Mouse (Mus musculus): ENCODE data around the gene Vmn2r83.
A peak's percentile ranks its signal among the peaks of the same experiment; 100 is the strongest.
"Not testable (repeated sequence)": the region's sequence is repeated elsewhere in the genome, so short reads cannot be mapped to it uniquely, and the experiment has no call there.

The Vmn2r83 gene

DNA sequence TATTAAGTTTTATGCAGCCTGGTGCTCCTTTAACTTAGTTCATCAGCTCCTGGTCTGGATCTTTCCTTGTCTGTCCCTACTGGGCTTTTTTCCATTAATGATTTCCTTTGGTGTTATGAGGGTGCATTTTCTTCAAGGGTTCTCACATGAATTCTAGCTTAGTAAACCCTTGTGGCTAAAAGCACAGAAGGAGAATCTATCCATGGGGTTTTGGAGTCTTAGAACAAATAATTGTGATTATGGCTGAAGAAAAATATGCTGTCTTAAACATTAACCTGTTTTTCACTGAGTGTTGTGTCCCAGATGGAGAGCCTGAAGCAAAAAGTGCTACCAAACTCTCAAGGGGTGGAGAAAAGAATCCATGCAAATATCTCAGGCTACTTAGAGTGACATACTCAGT, at the start of gene Vmn2r83:
Vmn2r83 (plus strand) TSS at position 301 of the 400 bp plus-strand sequence.
- DNase-seq (ENCODE audit: low spot score): no peak

DNA sequence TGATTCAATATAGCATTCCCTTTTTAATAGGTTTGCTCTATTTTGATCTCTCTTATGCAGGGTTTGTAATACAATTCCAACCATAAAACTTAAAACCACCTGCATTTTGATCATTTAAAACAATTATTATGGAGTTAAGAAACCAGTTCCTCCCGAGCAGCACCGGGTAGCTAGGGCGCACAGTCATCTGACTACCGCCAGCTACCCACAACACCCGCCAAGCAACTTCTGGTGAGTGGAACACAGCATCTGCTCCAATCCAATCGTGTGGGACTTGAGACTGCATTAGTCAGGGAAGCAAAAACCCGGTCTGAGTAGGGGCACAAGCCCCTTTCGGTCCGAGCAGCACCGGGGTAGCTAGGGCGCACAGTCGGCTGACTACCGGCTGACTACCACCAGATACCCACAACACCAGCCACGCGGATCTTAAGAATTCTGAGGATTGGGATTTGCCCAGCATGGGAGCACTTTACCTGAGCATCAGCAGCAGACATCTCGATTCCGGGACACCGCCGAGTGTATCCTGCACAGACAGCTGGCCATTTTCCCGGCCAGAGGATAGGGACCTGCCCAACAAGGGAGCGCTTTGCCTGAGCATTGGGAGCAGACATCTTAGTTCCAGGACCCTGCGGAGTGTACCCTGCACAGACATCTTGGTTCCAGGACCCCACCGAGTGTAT, 33.2 kb upstream of the Vmn2r83 start:
- not testable (repeated sequence) for DNase-seq (ENCODE audit: low spot score)

DNA sequence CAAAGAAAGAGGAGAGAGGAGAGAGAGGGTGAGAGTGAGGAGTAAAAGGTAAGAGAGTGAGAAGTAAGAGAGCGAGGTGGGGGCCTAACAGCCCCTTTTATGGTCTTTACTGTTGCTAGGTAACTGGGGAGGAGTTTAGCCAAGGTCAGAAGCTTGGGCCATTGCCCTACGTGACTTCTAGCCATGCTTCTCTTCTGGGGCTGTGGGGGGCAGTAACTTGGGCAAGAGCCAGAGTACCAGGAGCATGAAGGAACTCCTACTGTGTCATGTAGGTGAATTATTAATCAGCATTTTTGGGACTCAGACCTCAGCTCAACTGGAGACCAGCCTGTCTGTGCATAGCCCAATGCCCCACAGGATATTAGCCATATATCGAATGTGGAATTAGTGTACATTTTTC, 27.4 kb downstream of the Vmn2r83 start:
- no peak for DNase-seq (ENCODE audit: low spot score)

DNA sequence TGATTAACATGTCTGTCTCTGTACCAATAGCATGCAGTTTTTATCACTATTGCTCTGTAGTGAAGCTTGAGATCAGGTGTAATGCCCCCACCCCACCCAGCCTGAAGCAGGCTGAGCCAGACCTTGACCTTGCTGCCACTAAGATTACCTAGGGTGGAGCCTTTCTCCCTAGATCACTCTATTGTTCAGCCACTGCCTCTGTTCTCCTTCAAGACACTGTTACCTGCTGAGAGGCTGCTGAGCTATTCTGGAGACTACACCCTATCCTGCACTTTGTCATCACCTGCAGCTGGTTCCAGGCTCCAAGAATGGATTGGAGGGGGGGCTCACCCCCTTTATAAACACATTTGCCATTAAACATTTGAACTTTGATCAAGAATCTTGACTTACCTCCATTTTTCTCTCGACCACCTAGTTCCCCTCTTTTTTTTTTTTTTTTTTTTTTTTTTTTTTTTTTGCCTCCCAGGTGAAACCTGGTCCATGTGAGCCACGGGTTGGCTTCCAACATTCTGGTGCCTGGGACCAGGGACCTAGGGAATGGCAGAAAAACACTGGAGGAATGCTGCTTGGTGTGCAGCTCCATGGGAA, 28.3 kb downstream of the Vmn2r83 start:
- no peak for DNase-seq (ENCODE audit: low spot score)

DNA sequence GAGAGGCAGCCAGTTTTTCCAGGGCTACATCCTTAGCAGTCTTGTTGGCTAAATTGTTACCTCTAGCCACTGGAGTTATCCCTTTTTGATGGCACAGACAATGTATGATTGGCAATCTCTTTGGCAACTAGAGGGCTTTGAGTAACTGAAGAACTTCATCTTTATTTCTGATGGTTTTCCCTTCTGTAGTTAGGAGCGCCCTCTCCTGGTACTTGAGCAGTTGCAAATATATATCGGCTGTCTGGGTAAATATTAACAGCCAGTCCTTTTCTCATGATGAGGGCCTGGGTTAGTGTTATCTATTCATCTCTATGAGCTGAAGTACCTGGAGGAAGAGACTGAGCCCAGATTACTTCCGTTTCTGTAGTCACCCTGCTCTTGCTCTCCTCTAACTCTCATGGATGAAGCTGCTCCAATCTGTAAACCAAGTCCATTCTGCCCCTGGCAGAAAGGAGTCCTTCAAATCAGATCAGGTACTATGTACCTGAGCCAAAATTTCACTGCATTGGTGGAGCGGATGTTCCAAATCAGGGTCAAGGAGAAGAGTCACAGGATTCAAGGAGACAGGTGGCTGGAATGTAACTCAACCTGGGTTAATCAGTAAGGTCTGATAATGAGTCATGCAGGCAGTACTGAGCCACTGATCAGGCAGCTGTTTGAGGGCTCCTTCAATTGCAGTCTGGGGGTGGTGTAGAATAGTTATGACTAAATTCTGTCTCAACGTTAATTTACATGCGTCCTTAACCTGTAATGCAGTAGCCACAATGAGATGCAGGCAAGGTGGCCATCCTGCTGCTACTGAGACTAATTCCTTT, 34.5 kb downstream of the Vmn2r83 start:
- DNase-seq (ENCODE audit: low spot score): no peak

DNA sequence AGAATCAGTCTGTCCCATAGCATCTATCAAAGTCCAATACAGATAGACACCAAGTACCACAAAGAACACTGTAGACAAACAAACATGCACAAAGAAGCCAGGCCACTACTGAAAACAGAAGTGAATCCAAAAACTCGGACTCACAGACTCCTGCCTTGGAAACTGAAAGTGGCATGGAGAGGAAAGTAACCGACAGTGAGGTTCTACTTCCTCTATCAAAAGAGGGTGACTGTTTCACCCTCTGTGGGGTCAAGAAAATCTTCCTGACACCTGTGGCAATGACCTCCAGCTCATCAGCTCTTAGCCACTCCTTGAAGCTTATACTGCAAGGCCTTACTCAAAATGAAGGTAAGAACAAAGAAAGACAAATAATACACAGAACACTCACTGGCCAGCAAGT, 38.2 kb downstream of the Vmn2r83 start:
- DNase-seq (ENCODE audit: low spot score): no peak

DNA sequence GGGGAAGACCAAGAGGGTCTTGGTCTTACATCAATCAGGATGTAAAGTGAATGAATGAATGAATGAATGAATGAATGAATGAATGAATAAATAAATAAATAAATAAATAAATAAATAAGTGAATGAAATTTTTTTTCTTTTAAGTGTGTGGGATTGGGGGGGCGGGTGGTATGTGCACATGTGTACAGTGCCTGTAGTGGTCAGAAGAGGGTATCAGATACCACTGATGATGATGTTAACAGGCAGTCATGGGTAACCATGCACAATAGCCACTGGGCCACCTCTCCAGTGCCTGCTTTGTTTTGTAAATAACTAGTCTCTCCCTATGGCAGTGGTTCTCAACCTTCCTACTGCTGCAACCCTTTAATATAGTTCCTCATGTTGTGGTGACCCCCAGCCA, 55.9 kb downstream of the Vmn2r83 start:
- no peak for DNase-seq (ENCODE audit: low spot score)

DNA sequence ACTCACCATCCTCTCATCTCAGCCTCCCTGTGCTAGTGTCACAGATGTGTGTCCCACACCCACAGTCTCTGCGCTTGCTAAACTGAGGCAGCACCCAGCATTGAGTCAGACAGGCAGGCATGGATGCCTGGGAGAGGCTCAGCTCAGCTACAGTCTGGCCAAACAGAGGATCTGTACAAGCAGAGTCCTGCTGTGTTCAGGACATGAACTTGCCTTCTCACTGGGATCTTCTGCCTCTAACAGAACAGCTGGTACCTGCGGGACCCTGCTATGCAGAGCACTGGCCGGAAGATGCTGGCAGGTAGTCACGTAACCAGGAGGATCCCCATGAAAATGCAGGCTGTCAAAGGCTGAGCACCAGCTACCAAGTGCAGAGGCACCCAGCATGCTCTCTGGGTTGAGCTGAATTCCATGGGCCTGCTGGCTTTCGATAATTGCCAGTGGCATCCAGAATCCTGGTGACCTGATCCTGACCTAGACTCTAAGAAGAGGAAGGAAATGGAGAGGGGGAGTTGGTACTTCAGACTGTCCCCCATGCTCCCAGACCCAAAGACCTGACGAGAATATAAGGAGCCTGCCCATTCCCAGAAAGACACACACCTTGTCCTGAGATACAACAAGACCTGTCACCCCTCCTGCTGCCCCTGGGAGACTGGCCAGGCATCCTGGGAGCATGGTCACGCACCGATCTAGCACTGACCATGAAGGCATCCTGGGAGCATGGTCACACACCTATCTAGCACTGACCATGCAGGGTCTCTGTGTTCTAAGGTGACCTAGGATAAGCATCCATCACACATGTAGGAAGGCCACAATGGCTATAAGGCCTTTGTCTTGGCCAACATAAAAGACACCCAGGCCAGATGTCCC, 57.2 kb downstream of the Vmn2r83 start:
- DNase-seq (ENCODE audit: low spot score): peak; percentile 29

DNA sequence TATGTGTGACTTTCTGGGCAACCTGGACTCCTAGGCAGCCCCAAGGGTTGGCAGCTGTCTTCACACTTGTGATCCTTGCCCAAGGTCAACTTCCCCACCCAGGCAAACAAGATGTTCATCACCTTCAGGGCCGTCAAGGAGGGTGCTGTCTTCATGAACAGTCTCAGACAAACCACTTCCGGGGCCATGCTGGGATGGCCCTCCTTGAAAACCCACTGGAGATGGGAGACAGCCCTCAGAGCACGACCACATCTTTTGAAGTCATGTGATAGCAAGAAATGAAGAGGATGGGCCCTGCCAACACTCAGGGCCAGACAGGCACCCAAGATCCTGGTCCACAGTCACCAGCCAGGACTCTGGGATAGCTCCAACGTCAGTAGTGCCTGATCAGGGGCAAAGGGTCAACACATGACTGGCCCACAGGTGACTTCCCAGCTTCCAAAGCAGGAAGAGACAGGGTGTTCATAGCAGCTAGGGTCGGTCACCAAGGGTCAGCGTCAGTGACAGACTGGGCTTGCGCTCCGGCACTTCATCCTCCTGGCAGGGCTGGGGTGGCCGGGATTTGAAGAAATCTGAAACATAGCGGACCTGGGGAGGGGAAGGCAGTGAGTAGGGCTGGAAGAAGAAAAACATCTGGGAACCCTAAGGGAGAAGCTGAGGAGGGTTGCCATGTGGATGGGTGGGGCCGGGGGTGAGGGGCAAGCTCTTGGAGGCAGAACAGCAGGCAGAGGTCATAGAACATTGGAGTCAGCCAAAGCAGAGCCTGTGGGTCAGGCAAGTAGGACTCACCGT, 58.3 kb downstream of the Vmn2r83 start:
- peak; percentile 39 for DNase-seq (ENCODE audit: low spot score)

DNA sequence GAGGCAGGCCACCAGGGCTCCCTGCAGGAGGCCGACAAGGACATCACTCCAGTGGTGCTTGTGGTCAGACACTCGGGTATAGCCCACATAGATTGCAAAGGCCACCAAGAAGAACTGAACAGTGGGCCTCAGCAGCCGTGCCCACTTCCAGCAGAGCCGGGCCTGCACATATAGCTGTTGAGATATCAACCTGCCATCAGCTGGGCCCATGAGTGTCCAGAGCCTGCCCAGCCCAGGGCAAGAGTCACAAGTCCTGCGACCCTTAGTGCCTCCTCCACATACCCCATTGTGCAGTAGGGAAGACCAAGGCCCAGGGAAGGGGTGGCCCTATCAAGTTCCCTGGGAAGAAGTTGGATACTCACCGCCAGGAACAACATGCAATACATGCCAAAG, 58.9 kb downstream of the Vmn2r83 start:
- no peak for DNase-seq (ENCODE audit: low spot score)

DNA sequence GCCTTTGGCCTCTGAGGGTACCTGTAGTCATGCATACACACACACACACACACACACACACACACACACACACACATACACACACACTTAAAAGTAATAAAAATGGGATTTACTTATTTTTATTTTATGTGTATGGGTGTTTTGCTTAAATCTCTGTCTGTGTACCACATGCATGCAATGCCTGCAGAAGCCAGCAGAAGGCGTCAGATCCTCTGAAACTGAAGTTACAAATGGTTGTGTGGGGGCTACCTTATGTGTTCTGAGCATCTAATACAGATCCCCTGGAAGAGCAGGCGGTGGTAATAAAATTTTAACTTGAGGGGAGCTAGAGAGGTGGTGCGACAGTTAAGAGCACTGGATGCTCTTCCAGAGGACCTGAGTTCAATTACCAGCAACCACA, 59.5 kb downstream of the Vmn2r83 start:
- DNase-seq (ENCODE audit: low spot score): peak; percentile 28

DNA sequence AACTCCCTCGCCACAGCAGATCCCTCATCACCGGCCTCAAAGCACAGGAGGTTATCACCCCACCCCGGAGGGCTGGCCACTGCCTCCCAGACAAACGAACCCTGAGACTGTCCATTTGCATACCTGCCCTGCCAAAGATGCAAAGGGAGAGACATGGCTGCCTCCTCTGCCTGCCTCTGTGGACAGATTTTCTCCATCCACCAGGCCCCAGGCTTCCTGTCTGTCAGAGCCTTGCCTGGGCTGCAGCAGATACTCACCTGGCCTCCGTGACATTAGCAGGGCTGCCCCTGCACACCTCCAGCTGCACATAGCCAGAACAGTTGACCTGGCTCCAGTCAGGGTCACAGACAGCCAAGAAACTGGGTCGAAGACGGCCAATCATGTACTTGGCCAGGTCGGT, 61.7 kb downstream of the Vmn2r83 start:
- no peak for DNase-seq (ENCODE audit: low spot score)

DNA sequence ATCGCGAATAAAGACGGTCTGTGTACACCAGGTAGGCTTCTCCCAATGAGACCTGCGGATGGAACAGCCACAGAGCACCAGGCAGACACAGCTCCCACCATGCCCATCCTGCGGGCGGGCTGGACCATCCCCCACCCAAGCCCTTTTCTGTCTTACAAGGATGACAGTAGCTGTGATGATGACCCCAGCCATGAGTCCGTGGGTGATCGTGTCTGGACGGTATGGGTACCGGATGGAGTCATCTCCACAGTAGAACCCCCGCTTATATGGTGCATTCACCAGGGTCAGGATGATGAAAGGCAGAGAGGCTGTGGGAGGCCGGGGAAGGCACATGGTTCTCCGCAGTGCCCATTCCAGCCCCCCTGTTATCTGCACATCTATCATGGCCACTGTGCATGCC, 62.2 kb downstream of the Vmn2r83 start:
- DNase-seq (ENCODE audit: low spot score): no peak

DNA sequence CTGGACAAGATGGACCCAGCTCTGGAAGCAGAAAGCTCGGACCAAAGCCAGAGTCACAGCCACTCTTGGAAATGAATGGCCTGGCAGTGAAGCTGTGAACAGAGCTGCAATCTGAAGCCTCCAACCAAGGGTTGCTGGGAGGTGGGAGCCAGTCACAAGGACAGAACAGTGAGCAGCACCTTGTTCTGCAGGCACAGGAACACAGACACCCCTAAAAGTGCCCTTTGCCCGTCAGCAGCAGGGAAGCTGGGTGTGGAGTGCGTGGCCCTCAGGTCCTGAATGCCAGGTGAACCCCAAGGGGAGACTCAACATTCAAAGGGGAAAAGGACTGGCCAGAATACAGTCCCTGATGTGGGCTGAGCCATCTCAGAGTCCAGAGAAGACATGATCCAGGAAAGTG, 63.1 kb downstream of the Vmn2r83 start:
- no peak for DNase-seq (ENCODE audit: low spot score)

DNA sequence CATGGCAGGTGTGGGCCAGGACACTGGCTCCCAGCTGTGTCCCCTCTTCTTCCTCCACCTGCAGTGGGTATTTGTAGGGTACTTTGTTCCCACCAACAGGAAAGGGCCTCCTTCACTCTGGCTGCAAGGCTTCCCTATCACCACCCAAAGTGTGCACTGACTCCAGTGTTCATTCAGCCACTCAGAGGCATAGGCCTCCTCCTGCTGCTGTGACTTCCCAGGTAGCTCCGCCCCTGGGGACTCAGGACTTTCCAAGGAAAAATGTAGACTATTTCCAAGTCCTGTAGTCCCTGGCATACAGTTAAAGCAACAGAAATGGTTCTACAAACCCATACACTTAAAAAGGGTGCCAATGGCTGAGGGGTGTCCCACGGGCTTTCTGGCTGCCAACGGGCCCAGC, 64.1 kb downstream of the Vmn2r83 start:
- DNase-seq (ENCODE audit: low spot score): no peak

DNA sequence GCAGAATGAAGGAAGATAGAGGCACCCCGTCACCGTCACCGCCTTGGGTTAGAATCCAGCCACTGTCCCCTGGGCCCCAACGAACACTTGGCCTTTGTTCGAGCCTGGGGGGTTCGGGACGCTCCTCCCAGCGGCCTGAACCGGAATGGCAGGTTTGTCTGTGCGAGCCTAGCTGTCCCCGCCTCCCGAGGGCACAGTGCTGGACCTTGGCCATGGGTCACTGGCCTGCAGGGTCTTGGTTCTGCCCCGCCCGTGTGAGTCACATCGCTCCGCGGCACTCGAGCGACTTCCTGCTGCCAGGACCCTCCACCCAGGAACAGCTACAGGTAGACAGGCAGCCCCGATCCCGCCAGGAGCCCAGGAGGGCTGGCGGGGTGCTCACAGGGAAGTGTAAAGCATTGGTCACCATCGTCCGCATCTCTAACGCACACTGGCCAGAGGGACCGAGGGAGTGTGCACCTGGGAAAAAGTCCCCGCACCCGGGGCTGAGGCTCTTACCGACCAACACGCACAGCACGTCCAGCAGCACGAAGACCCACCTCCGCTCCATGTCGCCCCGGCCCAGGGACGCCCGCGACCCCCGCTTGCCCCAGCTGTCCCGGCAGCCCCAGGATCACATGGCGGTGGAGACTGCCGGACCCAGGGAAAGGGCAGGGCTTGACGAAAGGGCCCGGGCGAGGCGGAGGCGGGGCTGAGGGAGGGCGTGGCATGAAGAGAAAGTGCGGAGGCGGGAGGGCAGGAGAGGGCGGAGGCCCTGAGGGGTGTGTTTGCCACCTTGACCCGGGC, 64.8 kb downstream of the Vmn2r83 start, which contains the start of gene Plpp2:
Plpp2 (minus strand) TSS at position 671 of the 786 bp plus-strand sequence.
- peak; percentile 87 for DNase-seq (ENCODE audit: low spot score)

DNA sequence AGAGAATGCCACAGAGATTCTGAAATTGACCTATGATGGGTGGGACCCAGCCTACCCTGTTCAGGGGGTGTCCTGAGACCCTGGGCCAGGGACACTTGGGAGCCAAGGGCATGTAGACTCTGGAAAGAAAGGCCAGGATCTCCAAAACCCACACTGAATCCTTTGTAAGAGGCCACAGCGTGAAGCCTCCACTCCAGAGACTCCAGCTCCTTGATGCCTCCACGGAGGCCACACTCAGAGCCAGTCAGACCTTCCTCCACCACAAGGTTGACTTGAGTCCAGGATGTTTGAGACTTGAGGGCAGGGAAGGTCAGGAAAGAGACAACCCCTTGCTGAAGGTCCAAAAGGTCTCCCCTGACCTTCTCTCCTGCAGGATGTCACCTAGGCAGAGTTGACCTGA, 65.9 kb downstream of the Vmn2r83 start:
- DNase-seq (ENCODE audit: low spot score): peak; percentile 28

DNA sequence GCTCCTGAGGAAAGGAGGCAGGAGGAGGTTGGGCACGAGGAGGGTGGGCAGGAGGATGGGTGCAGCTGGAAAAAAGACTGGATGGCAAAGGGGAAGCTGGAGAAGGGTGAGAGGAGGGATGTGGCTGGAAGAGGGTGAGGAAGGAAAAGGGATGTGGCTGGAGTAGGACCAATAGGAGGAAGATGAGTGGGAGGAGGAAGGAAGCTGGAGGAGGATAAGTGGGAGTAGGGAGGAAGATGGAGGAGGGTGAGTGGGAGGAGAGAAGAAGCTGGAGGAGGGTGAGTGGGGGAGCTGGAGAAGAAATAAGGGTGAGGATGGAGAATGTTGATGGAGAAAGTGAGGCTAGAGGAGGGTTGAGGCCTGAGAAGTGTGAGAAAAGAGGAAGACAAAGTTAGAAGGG, 66.9 kb downstream of the Vmn2r83 start:
- no peak for DNase-seq (ENCODE audit: low spot score)

DNA sequence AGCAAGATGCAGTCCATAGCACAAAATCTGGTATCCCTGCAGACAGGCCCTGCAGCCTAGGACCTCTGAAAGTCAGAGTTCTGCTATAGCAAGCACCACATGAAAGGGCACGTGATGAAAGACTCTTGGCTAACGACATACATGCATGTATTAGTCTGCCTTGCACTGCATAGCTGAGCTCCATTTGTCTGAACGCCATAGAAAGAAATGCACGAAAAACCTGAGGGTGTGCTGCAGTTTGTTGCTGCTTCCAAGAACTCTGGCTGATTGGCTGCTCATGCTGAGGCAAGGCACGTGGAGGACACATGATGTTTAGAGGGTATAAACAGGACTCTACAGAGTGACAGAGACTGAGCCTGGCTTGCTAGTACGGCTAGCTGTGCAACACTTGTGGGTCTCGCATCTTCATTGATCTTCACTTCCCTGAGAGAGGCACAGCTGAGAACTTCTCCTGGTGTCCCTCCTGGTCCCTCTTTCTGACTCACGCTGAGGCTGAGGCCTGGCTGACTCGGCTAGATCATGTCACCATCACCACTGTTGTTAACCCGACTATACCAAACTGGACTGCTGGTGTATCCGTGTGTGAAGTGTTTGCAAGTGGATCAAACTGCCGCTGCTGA, 68.0 kb downstream of the Vmn2r83 start:
- peak; percentile 24 for DNase-seq (ENCODE audit: low spot score)

DNA sequence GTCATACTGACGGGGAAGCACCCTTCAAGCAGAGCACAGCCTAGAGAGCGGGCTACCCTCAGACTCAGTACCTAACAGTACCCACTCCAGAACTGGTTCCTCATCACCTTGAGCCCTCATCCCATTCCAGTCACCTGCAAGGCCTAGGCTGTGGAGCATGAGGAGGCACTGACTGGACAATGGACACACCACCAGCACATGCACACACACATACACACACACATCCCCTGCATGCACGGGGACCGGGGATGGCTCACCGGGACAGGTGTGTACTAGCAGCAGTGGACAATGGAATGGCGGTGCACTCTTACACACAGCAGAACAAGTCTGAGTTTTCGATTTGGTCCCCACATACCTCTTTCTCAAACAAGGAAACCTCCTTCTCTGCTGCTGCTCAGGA, 68.7 kb downstream of the Vmn2r83 start:
- DNase-seq (ENCODE audit: low spot score): peak; percentile 40
